Mouse (Mus musculus): ENCODE measurements at regions not wholly inside any gene's neighbourhood (a gene's known extent, or its start where the extent isn't known, plus 50 kb on each side); places are given as distances from the start of the nearest gene placed in this dataset.

- Histone ChIP-seq H3K27me3 (ENCODE audit: control insufficient read depth, insufficient read depth, low read length) (no peaks in the 10 kb centered on the region), H3K4me3 (ENCODE audit: low read length) (no peak overlapping the region), H3K27ac (ENCODE audit: low read depth, low read length) (no peak overlapping the region), H3K9ac (ENCODE audit: low read depth, low read length) (no peak overlapping the region), H3K9me3 (ENCODE audit: control insufficient read depth, low read length) (no peaks in the 10 kb centered on the region), H3K36me3 (ENCODE audit: control insufficient read depth, insufficient read depth, low read length) (no peaks in the 10 kb centered on the region), H3K4me2 (replicated peaks; ENCODE audit: low read depth, low read length) (no peak overlapping the region), H3K4me1 (ENCODE audit: control insufficient read depth, insufficient read depth, low read length) (0 out of 2 replicates have a peak, but pooled peaks cover 2% of the 10 kb centered on the region)
- no peak for ATAC-seq (ENCODE audit: low FRiP score, low TSS enrichment)
- WGBS, result 45% methylated on average over 10 of the region's 10 CpGs
Measured at GRCm38 (mm10) chr5:119598166-119598565, 72.3 kb upstream of the Tbx3 start.

DNA sequence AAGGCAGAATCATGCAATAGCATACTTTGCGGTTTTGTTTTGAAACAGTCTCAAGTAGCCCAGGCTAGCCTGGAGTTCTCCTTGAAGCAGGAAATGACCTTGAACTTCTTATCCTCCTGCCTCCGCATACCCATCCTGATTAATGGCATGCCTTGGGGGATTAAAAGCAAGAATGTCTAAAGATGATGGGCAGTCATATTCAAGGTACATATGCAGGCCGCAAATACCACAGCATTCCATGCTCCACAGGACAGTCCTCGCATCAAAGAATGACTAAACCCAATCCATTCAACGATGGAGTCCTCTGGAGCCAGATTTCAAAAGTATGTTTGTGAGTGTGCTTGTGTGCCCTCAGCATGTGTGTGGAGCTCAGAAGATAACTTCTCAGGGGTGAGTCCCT, 69.1 kb upstream of the Tbx3 start:
- no peak for ATAC-seq (ENCODE audit: low FRiP score, low TSS enrichment)
- no peak overlapping the region for H3K27ac ChIP-seq (ENCODE audit: low read depth, low read length)

DNA sequence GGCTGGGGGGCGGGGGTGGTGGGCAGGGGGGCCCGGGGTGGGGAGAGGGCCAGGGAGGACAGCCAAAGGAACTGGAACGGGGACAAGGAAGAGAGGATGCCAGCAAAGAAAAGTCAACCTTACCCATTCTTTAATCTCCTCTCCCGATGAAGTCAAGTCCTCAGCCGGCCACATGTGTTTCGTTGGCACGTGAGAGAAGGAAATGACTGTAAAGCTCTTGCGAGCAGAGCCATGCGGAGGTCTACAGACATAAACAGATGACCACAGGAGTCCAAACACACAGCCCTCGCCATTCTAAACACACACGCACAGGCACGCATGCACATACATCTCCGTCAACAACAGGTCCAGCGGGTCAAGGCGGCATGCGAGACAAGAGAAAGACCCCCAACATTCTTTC, 68.5 kb upstream of the Tbx3 start:
- Histone ChIP-seq H3K27ac (ENCODE audit: low read depth, low read length) (no peak overlapping the region), H3K4me3 (ENCODE audit: low read length) (no peak overlapping the region)
- WGBS, result 64% methylated on average over 16 of the region's 16 CpGs

More for the DNA sequence above, 69.1 kb upstream of the Tbx3 start:
- no peak overlapping the region for H3K4me2 ChIP-seq (replicated peaks; ENCODE audit: low read depth, low read length)
- no peaks in the 10 kb centered on the region for H3K27me3 ChIP-seq (ENCODE audit: control insufficient read depth, insufficient read depth, low read length)
- no peak overlapping the region for H3K4me3 ChIP-seq (ENCODE audit: low read length)
- H3K9me3 ChIP-seq (ENCODE audit: control insufficient read depth, low read length), result no peaks in the 10 kb centered on the region
- H3K36me3 ChIP-seq (ENCODE audit: control insufficient read depth, insufficient read depth, low read length), result no peaks in the 10 kb centered on the region
- WGBS, result 89% methylated on average over 5 of the region's 5 CpGs
- H3K9ac ChIP-seq (ENCODE audit: low read depth, low read length), result no peak overlapping the region
- H3K4me1 ChIP-seq (ENCODE audit: control insufficient read depth, insufficient read depth, low read length), result 0 out of 2 replicates have a peak, but pooled peaks cover 2% of the 10 kb centered on the region

DNA sequence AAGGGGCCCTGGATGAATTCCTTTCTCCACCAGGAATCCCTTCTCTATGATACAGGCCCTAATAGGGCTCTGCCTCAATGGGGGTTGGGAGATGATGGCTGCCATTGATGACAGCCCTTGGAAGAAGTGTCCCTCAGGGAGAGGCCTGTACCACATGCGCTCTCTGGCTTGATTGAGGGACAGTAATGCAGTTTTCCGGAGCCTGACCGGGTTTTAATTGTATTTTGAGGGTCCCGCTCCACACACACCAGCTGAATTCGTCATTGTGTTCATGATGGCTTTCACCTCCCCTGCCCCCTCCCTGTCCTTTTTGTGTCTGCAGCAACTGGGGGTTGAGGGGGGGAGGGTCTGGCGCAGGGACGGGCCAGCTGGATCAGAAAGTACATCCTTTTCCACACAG, 65.0 kb upstream of the Tbx3 start:
- no peak for ATAC-seq (ENCODE audit: low FRiP score, low TSS enrichment)
- H3K27me3 ChIP-seq (ENCODE audit: control insufficient read depth, insufficient read depth, low read length), result no peaks in the 10 kb centered on the region
- no peaks in the 10 kb centered on the region for H3K9me3 ChIP-seq (ENCODE audit: control insufficient read depth, low read length)
- H3K9ac ChIP-seq (ENCODE audit: low read depth, low read length), result no peak overlapping the region
- no peak overlapping the region for H3K4me3 ChIP-seq (ENCODE audit: low read length)
- H3K4me2 ChIP-seq (replicated peaks; ENCODE audit: low read depth, low read length), result no peak overlapping the region
- WGBS, result 67% methylated on average over 7 of the region's 7 CpGs
- H3K36me3 ChIP-seq (ENCODE audit: control insufficient read depth, insufficient read depth, low read length), result no peaks in the 10 kb centered on the region
- no peak overlapping the region for H3K27ac ChIP-seq (ENCODE audit: low read depth, low read length)
- H3K4me1 ChIP-seq (ENCODE audit: control insufficient read depth, insufficient read depth, low read length), result peaks cover 5% of the 10 kb centered on the region

More for the DNA sequence above, 68.5 kb upstream of the Tbx3 start:
- no peaks in the 10 kb centered on the region for H3K27me3 ChIP-seq (ENCODE audit: control insufficient read depth, insufficient read depth, low read length)
- no peak overlapping the region for H3K9ac ChIP-seq (ENCODE audit: low read depth, low read length)
- H3K9me3 ChIP-seq (ENCODE audit: control insufficient read depth, low read length), result no peaks in the 10 kb centered on the region
- ATAC-seq (ENCODE audit: low FRiP score, low TSS enrichment), result no peak
- H3K36me3 ChIP-seq (ENCODE audit: control insufficient read depth, insufficient read depth, low read length), result no peaks in the 10 kb centered on the region
- 0 out of 2 replicates have a peak, but pooled peaks cover 2% of the 10 kb centered on the region for H3K4me1 ChIP-seq (ENCODE audit: control insufficient read depth, insufficient read depth, low read length)
- no peak overlapping the region for H3K4me2 ChIP-seq (replicated peaks; ENCODE audit: low read depth, low read length)

GRCm38 (mm10) chr5:119613413-119613812, 57.1 kb upstream of the Tbx3 start:
- Histone ChIP-seq H3K4me1 (ENCODE audit: control insufficient read depth, insufficient read depth, low read length) (peaks cover 11% of the 10 kb centered on the region), H3K4me3 (ENCODE audit: low read length) (no peak overlapping the region), H3K36me3 (ENCODE audit: control insufficient read depth, insufficient read depth, low read length) (no peaks in the 10 kb centered on the region), H3K9ac (ENCODE audit: low read depth, low read length) (0 out of 2 replicates have a peak overlapping the region, but pooled peaks have one; percentile 7), H3K9me3 (ENCODE audit: control insufficient read depth, low read length) (no peaks in the 10 kb centered on the region), H3K4me2 (replicated peaks; ENCODE audit: low read depth, low read length) (no peak overlapping the region), H3K27ac (ENCODE audit: low read depth, low read length) (no peak overlapping the region), H3K27me3 (ENCODE audit: control insufficient read depth, insufficient read depth, low read length) (no peaks in the 10 kb centered on the region)
- whole genome bisulfite sequencing, result 27% methylated on average over 6 of the region's 6 CpGs
- peak; percentile 55; the same call in 1 of the 2 replicates for ATAC-seq (ENCODE audit: low FRiP score, low TSS enrichment)

GRCm38 (mm10) chr5:119613981-119614770, 56.3 kb upstream of the Tbx3 start:
- Histone ChIP-seq H3K4me3 (ENCODE audit: low read length) (no peak overlapping the region), H3K27me3 (ENCODE audit: control insufficient read depth, insufficient read depth, low read length) (no peaks in the 10 kb centered on the region), H3K4me2 (replicated peaks; ENCODE audit: low read depth, low read length) (no peak overlapping the region), H3K36me3 (ENCODE audit: control insufficient read depth, insufficient read depth, low read length) (no peaks in the 10 kb centered on the region), H3K9ac (ENCODE audit: low read depth, low read length) (no peak overlapping the region), H3K9me3 (ENCODE audit: control insufficient read depth, low read length) (no peaks in the 10 kb centered on the region), H3K4me1 (ENCODE audit: control insufficient read depth, insufficient read depth, low read length) (0 out of 2 replicates have a peak, but pooled peaks cover 6% of the 10 kb centered on the region), H3K27ac (ENCODE audit: low read depth, low read length) (0 out of 2 replicates have a peak overlapping the region, but pooled peaks have one; percentile 13)
- 86% methylated on average over 10 of the region's 10 CpGs for WGBS
- ATAC-seq (ENCODE audit: low FRiP score, low TSS enrichment), result no peak

- Histone ChIP-seq H3K4me1 (ENCODE audit: control insufficient read depth, insufficient read depth, low read length) (0 out of 2 replicates have a peak, but pooled peaks cover 5% of the 10 kb centered on the region), H3K27ac (ENCODE audit: low read depth, low read length) (no peak overlapping the region), H3K27me3 (ENCODE audit: control insufficient read depth, insufficient read depth, low read length) (no peaks in the 10 kb centered on the region), H3K4me2 (replicated peaks; ENCODE audit: low read depth, low read length) (no peak overlapping the region), H3K9me3 (ENCODE audit: control insufficient read depth, low read length) (no peaks in the 10 kb centered on the region), H3K4me3 (ENCODE audit: low read length) (no peak overlapping the region), H3K36me3 (ENCODE audit: control insufficient read depth, insufficient read depth, low read length) (no peaks in the 10 kb centered on the region), H3K9ac (ENCODE audit: low read depth, low read length) (no peak overlapping the region)
- ATAC-seq (ENCODE audit: low FRiP score, low TSS enrichment), result no peak
- 22% methylated on average over 5 of the region's 5 CpGs for WGBS
Measured at GRCm38 (mm10) chr5:119615681-119616080, 54.8 kb upstream of the Tbx3 start.

- Histone ChIP-seq H3K4me3 (ENCODE audit: low read length) (no peak overlapping the region), H3K4me2 (replicated peaks; ENCODE audit: low read depth, low read length) (no peak overlapping the region), H3K9me3 (ENCODE audit: control insufficient read depth, low read length) (no peaks in the 10 kb centered on the region), H3K9ac (ENCODE audit: low read depth, low read length) (no peak overlapping the region), H3K27me3 (ENCODE audit: control insufficient read depth, insufficient read depth, low read length) (peaks cover 4% of the 10 kb centered on the region), H3K4me1 (ENCODE audit: control insufficient read depth, insufficient read depth, low read length) (no peaks in the 10 kb centered on the region), H3K27ac (ENCODE audit: low read depth, low read length) (no peak overlapping the region), H3K36me3 (ENCODE audit: control insufficient read depth, insufficient read depth, low read length) (no peaks in the 10 kb centered on the region)
- 92% methylated on average over 2 of the region's 2 CpGs for WGBS
- ATAC-seq (ENCODE audit: low FRiP score, low TSS enrichment), result no peak
Measured at GRCm38 (mm10) chr5:119617856-119618255, 52.6 kb upstream of the Tbx3 start.

GRCm38 (mm10) chr5:119619906-119620305, 50.6 kb upstream of the Tbx3 start:
- H3K4me2 ChIP-seq (replicated peaks; ENCODE audit: low read depth, low read length), result no peak overlapping the region
- WGBS, result 14% methylated on average over 8 of the region's 8 CpGs
- no peak for ATAC-seq (ENCODE audit: low FRiP score, low TSS enrichment)
- H3K36me3 ChIP-seq (ENCODE audit: control insufficient read depth, insufficient read depth, low read length), result no peaks in the 10 kb centered on the region
- no peak overlapping the region for H3K27ac ChIP-seq (ENCODE audit: low read depth, low read length)
- no peaks in the 10 kb centered on the region for H3K4me1 ChIP-seq (ENCODE audit: control insufficient read depth, insufficient read depth, low read length)
- no peaks in the 10 kb centered on the region for H3K9me3 ChIP-seq (ENCODE audit: control insufficient read depth, low read length)
- H3K9ac ChIP-seq (ENCODE audit: low read depth, low read length), result no peak overlapping the region
- H3K4me3 ChIP-seq (ENCODE audit: low read length), result no peak overlapping the region
- H3K27me3 ChIP-seq (ENCODE audit: control insufficient read depth, insufficient read depth, low read length), result peaks cover 4% of the 10 kb centered on the region

All from kidney, embryonic 14.5 days (tissue).